Mouse (Mus musculus) embryo, embryonic 11.5 days (tissue): ENCODE data around the gene Akr1b3.
"Not testable (repeated sequence)": the region's sequence is repeated elsewhere in the genome, so short reads cannot be mapped to it uniquely, and the experiment has no call there.

ENCODE experiments used
- DNase-seq: peaks from one replicate; pipeline ENCODE4 v3.0.0-alpha.2; 2012; ENCODE audit warnings: low read depth, low spot score

The Akr1b3 gene

GRCm38 (mm10) chr6:34316854-34317771 lies at the start of gene Akr1b3:
Gene Akr1b3, minus strand, starts transcription at chr6:34317478.
- DNase-seq: peak; percentile 89

- no peak for DNase-seq
Observed at GRCm38 (mm10) chr6:34364217-34365136, 47.2 kb upstream of the Akr1b3 start.

- DNase-seq: no peak
Observed at GRCm38 (mm10) chr6:34355841-34356240, 38.6 kb upstream of the Akr1b3 start.

- DNase-seq: no peak
Observed at GRCm38 (mm10) chr6:34355349-34355747, 38.1 kb upstream of the Akr1b3 start.

GRCm38 (mm10) chr6:34354354-34355348 lies 37.4 kb upstream of the Akr1b3 start:
- no peak for DNase-seq

GRCm38 (mm10) chr6:34353658-34354353 lies 36.5 kb upstream of the Akr1b3 start, which contains the start of gene Akr1b8:
Gene Akr1b8, plus strand, starts transcription at chr6:34354119.
- DNase-seq: no peak

GRCm38 (mm10) chr6:34352401-34352800 lies 35.1 kb upstream of the Akr1b3 start:
- no peak for DNase-seq

- not testable (repeated sequence) for DNase-seq
Observed at GRCm38 (mm10) chr6:34351481-34351880, 34.2 kb upstream of the Akr1b3 start.

GRCm38 (mm10) chr6:34350037-34350699 lies 32.9 kb upstream of the Akr1b3 start:
- DNase-seq: no peak

GRCm38 (mm10) chr6:34346096-34346898 lies 29.0 kb upstream of the Akr1b3 start:
- peak; percentile 70 for DNase-seq

- no peak for DNase-seq
Observed at GRCm38 (mm10) chr6:34344935-34345334, 27.7 kb upstream of the Akr1b3 start.

- DNase-seq: no peak
Observed at GRCm38 (mm10) chr6:34344135-34344850, 27.0 kb upstream of the Akr1b3 start.

- no peak for DNase-seq
Observed at GRCm38 (mm10) chr6:34343426-34343825, 26.1 kb upstream of the Akr1b3 start.

GRCm38 (mm10) chr6:34342476-34342875 lies 25.2 kb upstream of the Akr1b3 start:
- DNase-seq: no peak

GRCm38 (mm10) chr6:34341991-34342390 lies 24.7 kb upstream of the Akr1b3 start:
- no peak for DNase-seq

- no peak for DNase-seq
Observed at GRCm38 (mm10) chr6:34337799-34338198, 20.5 kb upstream of the Akr1b3 start.

GRCm38 (mm10) chr6:34334673-34335072 lies 17.4 kb upstream of the Akr1b3 start:
- DNase-seq: no peak

- not testable (repeated sequence) for DNase-seq
Observed at GRCm38 (mm10) chr6:34331804-34332203, 14.5 kb upstream of the Akr1b3 start.
